Mouse (Mus musculus) liver, embryonic 14.5 days (tissue): Measurements from ENCODE around the gene Ing4. TPM values are rescaled to one million over a fixed set of nuclear protein-coding genes. Genes with fewer than 3 reads are reported as not detected.

Experiments
- ATAC-seq: fragments of 200-750 bp; cut with Nextera tagmentation; 2 replicates; pipeline ENCODE4 v1.8.0; 2017; ENCODE audit warnings: moderate number of reproducible peaks, mild to moderate bottlenecking, moderate library complexity; ENCODE audit not compliant: insufficient read depth
- DNase-seq, 3 experiments: peaks; one replicate each; pipeline ENCODE4 v3.0.0-alpha.2; 2012 to 2013; ENCODE audit warnings: low read depth in 3 of 3, low spot score in 3 of 3
- H3K27ac ChIP-seq: fragments of 300-500 bp; sonication (generic); 2 replicates; pipeline ENCODE4 v1.5.1; 2014; ENCODE audit warnings: moderate library complexity, mild to moderate bottlenecking, control low read depth, inconsistent platforms
- H3K27me3 ChIP-seq: fragments of 300-500 bp; sonication (generic); 2 replicates; pipeline ENCODE4 v1.6.1; 2014; ENCODE audit warnings: mild to moderate bottlenecking, low read length, moderate library complexity; ENCODE audit not compliant: control insufficient read depth, insufficient read depth
- H3K36me3 ChIP-seq: fragments of 300-500 bp; sonication (generic); replicated peaks from 2 replicates; pipeline ENCODE4 v1.6.1; 2014; ENCODE audit warnings: low read depth; ENCODE audit not compliant: control insufficient read depth, insufficient read depth
- H3K4me1 ChIP-seq, 2 experiments: fragments of 200-500 bp in 1 of 2; fragments of 300-500 bp in 1 of 2; sonication (generic) in 1 of 2; replicated peaks; 2 replicates each; pipeline ENCODE4 v1.6.1; 2012 to 2014; ENCODE audit warnings: antibody characterized with exemption in 1 of 2, inconsistent platforms in 1 of 2, low read length in 1 of 2; ENCODE audit not compliant: control insufficient read depth in 2 of 2, insufficient read depth in 2 of 2
- H3K4me2 ChIP-seq: fragments of 300-500 bp; sonication (generic); 2 replicates; pipeline ENCODE4 v1.6.1; 2014; ENCODE audit warnings: low read depth, mild to moderate bottlenecking, control low read depth, moderate library complexity
- H3K4me3 ChIP-seq, 2 experiments: fragments of 200-500 bp in 1 of 2; fragments of 300-500 bp in 1 of 2; sonication (generic) in 1 of 2; 2 replicates each; pipeline ENCODE4 v1.5.1; 2012 to 2014; ENCODE audit warnings: low read depth in 2 of 2, low read length in 2 of 2, mild to moderate bottlenecking in 2 of 2, control low read depth in 1 of 2, inconsistent platforms in 1 of 2, moderate library complexity in 1 of 2; ENCODE audit not compliant: insufficient read depth in 1 of 2
- H3K9ac ChIP-seq: fragments of 300-500 bp; sonication (generic); replicated peaks from 2 replicates; pipeline ENCODE4 v1.6.1; 2014; ENCODE audit warnings: mild to moderate bottlenecking, control low read depth, moderate library complexity
- H3K9me3 ChIP-seq: fragments of 300-500 bp; sonication (generic); 2 replicates; pipeline ENCODE4 v1.6.1; 2016; ENCODE audit warnings: low read length, mixed read lengths; ENCODE audit not compliant: control insufficient read depth
- CTCF ChIP-seq: IDR thresholded peaks from 2 replicates; pipeline ENCODE4 v1.5.1; 2016; ENCODE audit warnings: antibody characterized with exemption, low read depth, control low read depth
- EP300 ChIP-seq: IDR thresholded peaks from 2 replicates; pipeline ENCODE4 v1.6.1; 2016; ENCODE audit warnings: antibody characterized with exemption, low read depth
- WGBS: fragments of 180-500 bp; shearing (Covaris S2); extraction: QIAGEN DNeasy Blood & Tissue Kit; methylation state at CpG from one replicate; pipeline ENCODE4 v1.1.7; 2014; ENCODE audit not compliant: insufficient replicate concordance; 5-methylcytosine and 5-hydroxymethylcytosine counted together
- polyA plus RNA-seq, 2 experiments: library from polyadenylated mRNA; depleted of rRNA in 1 of 2; stranded (reverse) in 1 of 2; unstranded in 1 of 2; fragments of >200 nt; fragmentation: Nextera tagmentation in 1 of 2; extraction: Ambion mirVana in 1 of 2; gene quantifications; 2 replicates each; pipeline versions ENCODE4 v1.2.1 to v1.2.3; 2012 to 2014

The Ing4 gene
- polyA plus RNA-seq, 2 experiments, result 17.2 to 17.9 TPM

DNA sequence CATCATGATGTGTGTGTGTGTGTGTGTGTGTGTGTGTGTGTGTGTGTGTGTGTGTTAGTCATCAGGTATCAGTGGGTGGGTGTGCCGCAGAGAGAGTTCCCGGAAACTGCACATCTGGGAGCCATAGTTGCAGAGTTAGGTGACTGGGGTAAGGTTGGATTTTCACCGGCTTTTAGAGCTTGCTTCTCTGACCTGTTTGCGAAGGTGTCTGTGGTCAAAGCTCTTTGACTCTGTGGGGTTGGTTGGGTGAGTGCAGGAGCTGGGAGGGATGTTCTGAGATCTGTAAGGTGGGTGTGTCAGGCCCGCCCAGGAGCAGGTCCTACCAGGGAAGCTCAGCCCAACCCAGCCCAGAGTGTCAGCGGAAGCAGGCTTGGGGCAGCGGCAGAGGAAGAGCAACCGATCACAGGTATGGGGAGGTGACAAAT, 28.0 kb downstream of the Ing4 start, which contains the start of gene Lpar5:
Gene Lpar5, plus strand, starts transcription at position 350 of the 425 bp plus-strand sequence.
- WGBS, result 50% methylated on average over 8 of the region's 8 CpGs
- no peak within 1 kb of the TSS for H3K27ac ChIP-seq

DNA sequence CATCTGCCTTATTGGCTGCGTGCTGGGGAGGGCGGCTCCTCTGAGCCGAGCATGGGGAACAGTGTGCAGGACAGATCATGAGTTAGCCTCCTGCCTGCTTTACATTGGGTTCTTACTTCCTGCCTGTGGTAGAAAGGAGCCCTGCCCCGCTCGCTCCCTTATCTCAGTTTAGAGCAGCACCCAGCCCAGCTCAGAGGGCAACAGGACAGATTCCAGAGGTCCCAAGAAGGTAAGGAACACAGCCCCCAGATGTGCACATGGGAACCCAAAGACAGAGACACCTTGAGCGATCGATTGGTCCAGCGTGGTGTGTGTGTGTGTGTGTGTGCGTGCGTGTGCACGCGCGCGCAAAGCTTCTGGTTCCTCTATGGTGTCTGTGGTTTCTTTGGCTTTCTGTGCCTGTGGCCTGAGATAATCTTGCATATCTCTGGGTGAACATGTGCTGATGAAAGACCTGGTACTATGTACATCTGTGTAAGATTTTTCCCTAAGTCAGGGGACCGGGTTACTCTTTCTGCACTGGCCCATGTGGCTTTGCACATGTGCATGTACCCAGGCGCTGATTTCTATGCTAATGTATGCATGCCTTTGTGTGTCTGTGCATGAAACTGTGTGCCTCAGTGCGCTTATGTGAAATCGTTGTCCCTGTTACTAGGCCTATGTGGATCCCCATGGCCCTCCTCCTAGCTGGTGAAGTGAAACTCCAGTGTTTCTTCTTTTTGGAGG, 31.8 kb downstream of the Ing4 start:
- WGBS, result 8% methylated on average over 18 of the region's 18 CpGs
- H3K9me3 ChIP-seq, result no peaks in the 10 kb centered on the region
- DNase-seq, result peak; percentile 67 to 70 (median 70)
- H3K27me3 ChIP-seq, result no peaks in the 10 kb centered on the region
- H3K4me2 ChIP-seq, result peak overlapping the region; percentile 64
- peak overlapping the region; percentile 32 to 53 for H3K4me3 ChIP-seq
- no peaks in the 10 kb centered on the region for H3K36me3 ChIP-seq
- peaks cover 23 to 29% of the 10 kb centered on the region in 2 experiments for H3K4me1 ChIP-seq
- H3K27ac ChIP-seq, result peak overlapping the region; percentile 83
- peak; percentile 95 for ATAC-seq
- peak; percentile 76 for TF ChIP-seq EP300
- peak; percentile 8; the same call in 1 of the 2 replicates for TF ChIP-seq CTCF
- H3K9ac ChIP-seq, result peak overlapping the region; percentile 50

More for the DNA sequence above, 28.0 kb downstream of the Ing4 start, which contains the start of gene Lpar5:
- Histone ChIP-seq H3K4me2 (peak within 1 kb of the TSS; percentile 1; the same call in 1 of the 2 replicates), H3K9ac (no peak within 1 kb of the TSS), H3K4me1 (peaks cover 27 to 32% of the 10 kb centered on the region in 2 experiments), H3K9me3 (no peaks in the 10 kb centered on the region), H3K36me3 (no peaks in the 10 kb centered on the region), H3K27me3 (no peaks in the 10 kb centered on the region), H3K4me3 (no peak within 1 kb of the TSS)
- DNase-seq, result no peak
- no peak for ATAC-seq
- no peak for TF ChIP-seq CTCF
- TF ChIP-seq EP300, result no peak

GRCm38 (mm10) chr6:125071896-125072279, 32.3 kb downstream of the Ing4 start:
- Histone ChIP-seq H3K27me3 (no peaks in the 10 kb centered on the region), H3K4me2 (peak overlapping the region; percentile 64), H3K4me3 (peak overlapping the region; percentile 32 to 53), H3K9ac (peak overlapping the region; percentile 50), H3K9me3 (no peaks in the 10 kb centered on the region), H3K36me3 (no peaks in the 10 kb centered on the region), H3K4me1 (peaks cover 23 to 29% of the 10 kb centered on the region in 2 experiments), H3K27ac (peak overlapping the region; percentile 83)
- ATAC-seq (no peak), DNase-seq (no peak)
- WGBS, result 13% methylated on average over 2 of the region's 2 CpGs
- TF ChIP-seq EP300 (no peak), CTCF (no peak)

GRCm38 (mm10) chr6:125073825-125074224, 34.3 kb downstream of the Ing4 start:
- Histone ChIP-seq H3K4me3 (no peak overlapping the region), H3K27me3 (no peaks in the 10 kb centered on the region), H3K9me3 (no peaks in the 10 kb centered on the region), H3K4me1 (peaks cover 18% of the 10 kb centered on the region in 2 experiments), H3K36me3 (no peaks in the 10 kb centered on the region), H3K4me2 (no peak overlapping the region), H3K9ac (no peak overlapping the region), H3K27ac (no peak overlapping the region)
- DNase-seq (no peak), ATAC-seq (no peak)
- WGBS, result 43% methylated on average over 8 of the region's 8 CpGs
- TF ChIP-seq CTCF (no peak), EP300 (no peak)

- TF ChIP-seq CTCF (no peak), EP300 (no peak)
- Histone ChIP-seq H3K27me3 (no peaks in the 10 kb centered on the region; the same call in 1 of the 2 replicates), H3K9me3 (no peaks in the 10 kb centered on the region), H3K4me2 (peak overlapping the region; percentile 68), H3K4me3 (peak overlapping the region; percentile 38 to 43), H3K27ac (no peak overlapping the region), H3K4me1 (0 out of 4 replicates have a peak, but pooled peaks cover 0 to 5% of the 10 kb centered on the region in 2 experiments), H3K9ac (no peak overlapping the region), H3K36me3 (no peaks in the 10 kb centered on the region)
- DNase-seq, result no peak
- ATAC-seq, result no peak
- 46% methylated on average over 25 of the region's 25 CpGs for WGBS
Observed at GRCm38 (mm10) chr6:125081394-125081793, 41.8 kb downstream of the Ing4 start.
